Mouse (Mus musculus) 3134 (cell line): ENCODE data around the gene Ccer2.

ENCODE experiments used
- DNase-seq: peaks from one replicate; pipeline ENCODE4 v3.0.0-alpha.2; 2011; ENCODE audit warnings: low spot score; ENCODE audit not compliant: insufficient read length; ENCODE audit errors: extremely low read depth

Ccer2 gene

GRCm38 (mm10) chr7:28741709-28742438 lies 14.1 kb upstream of the Ccer2 start, which contains the start of the genes Mrps12 and Sars2:
Gene Mrps12 (minus strand): TSS chr7:28741820.
Gene Sars2 (plus strand): TSS chr7:28741992.
- DNase-seq = peak; percentile 95

- DNase-seq = no peak
Observed at GRCm38 (mm10) chr7:28749935-28750334, 6.0 kb upstream of the Ccer2 start.

GRCm38 (mm10) chr7:28758623-28759022 lies 2.6 kb downstream of the Ccer2 start:
- no peak for DNase-seq

GRCm38 (mm10) chr7:28761907-28762306 lies 5.9 kb downstream of the Ccer2 start:
- no peak for DNase-seq

- no peak for DNase-seq
Observed at GRCm38 (mm10) chr7:28765211-28765610, 9.2 kb downstream of the Ccer2 start.

- peak; percentile 90 for DNase-seq
Observed at GRCm38 (mm10) chr7:28766173-28766879, 10.4 kb downstream of the Ccer2 start, which contains the start of gene Sirt2. Gene Sirt2 (plus strand): TSS chr7:28766735.

- DNase-seq = no peak
Observed at GRCm38 (mm10) chr7:28766910-28767309, 10.9 kb downstream of the Ccer2 start.

GRCm38 (mm10) chr7:28767462-28767965 lies 11.5 kb downstream of the Ccer2 start, which contains the start of gene Nfkbib:
Gene Nfkbib (minus strand): TSS chr7:28767512.
- no peak for DNase-seq

- DNase-seq = no peak
Observed at GRCm38 (mm10) chr7:28769414-28769958, 13.5 kb downstream of the Ccer2 start.

GRCm38 (mm10) chr7:28770309-28770708 lies 14.3 kb downstream of the Ccer2 start:
- no peak for DNase-seq

GRCm38 (mm10) chr7:28771867-28772266 lies 15.9 kb downstream of the Ccer2 start:
- DNase-seq = no peak

- no peak for DNase-seq
Observed at GRCm38 (mm10) chr7:28773163-28773562, 17.2 kb downstream of the Ccer2 start.

GRCm38 (mm10) chr7:28774164-28774563 lies 18.2 kb downstream of the Ccer2 start:
- no peak for DNase-seq

- DNase-seq = no peak
Observed at GRCm38 (mm10) chr7:28775129-28775528, 19.2 kb downstream of the Ccer2 start.

- no peak for DNase-seq
Observed at GRCm38 (mm10) chr7:28778825-28779224, 22.9 kb downstream of the Ccer2 start.

- peak; percentile 57 for DNase-seq
Observed at GRCm38 (mm10) chr7:28780067-28780658, 24.2 kb downstream of the Ccer2 start.

- no peak for DNase-seq
Observed at GRCm38 (mm10) chr7:28780857-28781256, 24.9 kb downstream of the Ccer2 start.

- DNase-seq = no peak
Observed at GRCm38 (mm10) chr7:28781261-28781663, 25.3 kb downstream of the Ccer2 start.

- DNase-seq = no peak
Observed at GRCm38 (mm10) chr7:28785161-28785560, 29.2 kb downstream of the Ccer2 start.

GRCm38 (mm10) chr7:28787884-28788283 lies 31.9 kb downstream of the Ccer2 start:
- DNase-seq = no peak
